Mouse (Mus musculus) lung, postnatal 0 days (tissue): ENCODE results near the gene Kat2a. TPM values are rescaled to one million over a fixed set of nuclear protein-coding genes. Genes with fewer than 3 reads are reported as not detected.

Experiments used
- ATAC-seq: fragments of 200-750 bp; cut with Nextera tagmentation; 2 replicates; pipeline ENCODE4 v1.8.0; 2017; ENCODE audit warnings: moderate library complexity
- DNase-seq: peaks from one replicate; pipeline ENCODE4 v3.0.0-alpha.2; 2016; ENCODE audit warnings: low spot score
- H3K27ac ChIP-seq: fragments of 300-500 bp; sonication (generic); 2 replicates; pipeline ENCODE4 v1.5.1; 2014; ENCODE audit warnings: antibody characterized with exemption, mild to moderate bottlenecking, low read length, mixed read lengths
- H3K27me3 ChIP-seq: fragments of 300-500 bp; sonication (generic); replicated peaks from 2 replicates; pipeline ENCODE4 v1.6.1; 2014; ENCODE audit warnings: low read length, mixed read lengths; ENCODE audit not compliant: insufficient read depth
- H3K36me3 ChIP-seq: fragments of 300-500 bp; sonication (generic); 2 replicates; pipeline ENCODE4 v1.6.1; 2014; ENCODE audit warnings: low read length, mixed read lengths; ENCODE audit not compliant: insufficient read depth
- H3K4me1 ChIP-seq: fragments of 300-500 bp; sonication (generic); 2 replicates; pipeline ENCODE4 v1.6.1; 2014; ENCODE audit warnings: antibody characterized with exemption, low read depth, low read length, mixed read lengths; ENCODE audit not compliant: insufficient read depth
- H3K4me2 ChIP-seq: fragments of 300-500 bp; sonication (generic); replicated peaks from 2 replicates; pipeline ENCODE4 v1.6.1; 2014; ENCODE audit warnings: low read depth, mild to moderate bottlenecking, low read length, moderate library complexity, mixed read lengths
- H3K4me3 ChIP-seq: fragments of 300-500 bp; sonication (generic); 2 replicates; pipeline ENCODE4 v1.5.1; 2014; ENCODE audit warnings: low read depth, low read length
- H3K9ac ChIP-seq: fragments of 300-500 bp; sonication (generic); replicated peaks from 2 replicates; pipeline ENCODE4 v1.6.1; 2014; ENCODE audit warnings: low read depth, mild to moderate bottlenecking
- H3K9me3 ChIP-seq: fragments of 300-500 bp; sonication (generic); 2 replicates; pipeline ENCODE4 v1.6.1; 2016; ENCODE audit warnings: low read length, mixed read lengths
- CTCF ChIP-seq: IDR thresholded peaks from 2 replicates; pipeline ENCODE4 v1.5.1; 2016; ENCODE audit warnings: antibody characterized with exemption, mild to moderate bottlenecking
- EP300 ChIP-seq: IDR thresholded peaks from 2 replicates; pipeline ENCODE4 v1.6.1; 2016; ENCODE audit warnings: antibody characterized with exemption, mild to moderate bottlenecking, control low read depth
- WGBS: fragments of 180-500 bp; shearing (Covaris S2); extraction: QIAGEN DNeasy Blood & Tissue Kit; methylation state at CpG from one replicate; pipeline ENCODE4 v1.1.7; 2014; 5-methylcytosine and 5-hydroxymethylcytosine counted together
- polyA plus RNA-seq: library from polyadenylated mRNA; unstranded; fragments of >200 nt; fragmentation: Nextera tagmentation; extraction: Ambion mirVana; gene quantifications from 2 replicates; pipeline ENCODE4 v1.2.1, GENCODE M21; 2015

Gene Kat2a
- 14.2 and 14.5 TPM in 2 replicates for polyA plus RNA-seq

DNA sequence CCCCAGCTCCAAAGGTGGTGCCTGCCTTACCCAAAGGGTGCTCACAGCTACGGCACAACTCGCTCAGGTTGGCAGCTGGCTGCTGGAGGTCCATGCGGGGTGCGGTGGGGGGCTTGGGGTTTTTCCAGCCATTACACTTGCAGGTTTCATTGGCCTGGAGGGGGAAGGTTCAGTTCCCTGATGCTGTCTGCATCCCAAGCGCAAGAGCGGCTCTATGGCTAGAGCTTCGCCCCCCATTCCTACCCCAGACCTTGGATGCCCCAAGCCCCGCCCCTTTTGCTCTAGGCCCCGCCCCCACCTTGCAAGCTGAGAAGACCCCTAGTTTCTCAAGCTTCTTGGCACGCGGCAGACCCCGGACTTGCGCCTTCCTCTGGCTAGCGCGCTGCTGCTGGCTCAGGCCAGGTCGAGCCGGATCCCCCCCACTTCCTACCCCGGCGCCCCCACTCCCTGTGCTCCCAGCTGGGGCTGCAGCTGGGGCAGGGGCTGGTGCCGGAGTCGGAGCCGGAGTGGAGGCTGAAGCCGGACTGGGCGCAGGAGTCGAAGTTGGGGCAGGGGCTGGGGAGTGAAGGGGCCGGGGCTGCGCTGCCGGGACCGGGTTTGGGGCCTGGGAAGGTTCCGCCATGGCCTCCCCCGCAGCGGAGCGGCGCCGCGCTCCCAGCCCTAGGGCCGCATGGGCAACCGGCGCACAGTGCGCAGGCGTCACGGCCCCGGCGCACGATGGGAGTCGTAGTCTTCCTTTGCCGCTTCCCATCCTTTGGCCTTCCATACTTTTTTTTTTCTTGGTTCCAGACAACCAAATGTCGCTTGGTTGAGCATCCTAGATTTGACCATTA, at the start of gene Kat2a:
Gene Kat2a, minus strand, starts transcription at position 683 of the 833 bp plus-strand sequence.
- peak within 1 kb of the TSS; percentile 99 for H3K4me2 ChIP-seq
- TF ChIP-seq EP300, result no peak
- TF ChIP-seq CTCF, result no peak
- ATAC-seq (peak; percentile 90), DNase-seq (peak; percentile 88)
- H3K4me1 ChIP-seq, result peaks cover 16% of the 10 kb centered on the region; the same call in 1 of the 2 replicates
- no peaks in the 10 kb centered on the region for H3K27me3 ChIP-seq
- H3K9me3 ChIP-seq, result no peaks in the 10 kb centered on the region
- peak within 1 kb of the TSS; percentile 80 for H3K4me3 ChIP-seq
- WGBS, result 3% methylated on average over 43 of the region's 48 CpGs
- H3K36me3 ChIP-seq, result peaks cover 21% of the 10 kb centered on the region; the same call in 1 of the 2 replicates
- H3K27ac ChIP-seq, result 0 out of 2 replicates have a peak within 1 kb of the TSS, but pooled peaks have one; percentile 62
- peak within 1 kb of the TSS; percentile 64 for H3K9ac ChIP-seq

DNA sequence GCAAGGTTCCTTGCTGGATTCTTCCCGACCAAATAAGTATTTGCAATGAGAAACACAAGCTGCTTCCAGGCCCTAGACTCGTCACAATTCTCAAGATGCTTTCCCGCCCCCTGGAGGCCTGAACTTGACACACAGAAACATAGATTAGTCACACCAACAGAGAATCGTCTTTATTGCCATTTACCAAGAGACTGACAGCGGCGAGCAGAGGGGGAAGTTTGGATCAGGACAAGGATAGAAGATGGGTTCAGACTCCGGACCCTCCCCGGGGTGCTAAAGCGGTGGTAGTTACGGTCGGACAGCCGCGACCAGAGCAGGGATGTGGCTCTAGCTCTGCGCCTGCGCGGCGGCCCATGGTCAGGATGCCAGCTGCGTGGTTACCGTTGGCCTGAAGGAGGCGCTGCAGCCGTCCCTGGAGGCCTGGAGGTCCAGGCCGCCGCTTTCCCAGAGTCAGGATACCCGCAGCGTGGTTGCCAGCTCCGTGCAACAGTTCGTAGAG, 49.3 kb upstream of the Kat2a start:
- WGBS, result under 1% methylated on average over 27 of the region's 27 CpGs
- Histone ChIP-seq H3K9ac (no peak overlapping the region), H3K27ac (no peak overlapping the region), H3K4me2 (peak overlapping the region; percentile 62), H3K9me3 (no peaks in the 10 kb centered on the region), H3K36me3 (no peaks in the 10 kb centered on the region), H3K4me3 (peak overlapping the region; percentile 38), H3K4me1 (no peaks in the 10 kb centered on the region), H3K27me3 (peaks cover 13% of the 10 kb centered on the region)
- DNase-seq (peak; percentile 89), ATAC-seq (peak; percentile 79)
- TF ChIP-seq EP300 (no peak), CTCF (peak; percentile 75)

DNA sequence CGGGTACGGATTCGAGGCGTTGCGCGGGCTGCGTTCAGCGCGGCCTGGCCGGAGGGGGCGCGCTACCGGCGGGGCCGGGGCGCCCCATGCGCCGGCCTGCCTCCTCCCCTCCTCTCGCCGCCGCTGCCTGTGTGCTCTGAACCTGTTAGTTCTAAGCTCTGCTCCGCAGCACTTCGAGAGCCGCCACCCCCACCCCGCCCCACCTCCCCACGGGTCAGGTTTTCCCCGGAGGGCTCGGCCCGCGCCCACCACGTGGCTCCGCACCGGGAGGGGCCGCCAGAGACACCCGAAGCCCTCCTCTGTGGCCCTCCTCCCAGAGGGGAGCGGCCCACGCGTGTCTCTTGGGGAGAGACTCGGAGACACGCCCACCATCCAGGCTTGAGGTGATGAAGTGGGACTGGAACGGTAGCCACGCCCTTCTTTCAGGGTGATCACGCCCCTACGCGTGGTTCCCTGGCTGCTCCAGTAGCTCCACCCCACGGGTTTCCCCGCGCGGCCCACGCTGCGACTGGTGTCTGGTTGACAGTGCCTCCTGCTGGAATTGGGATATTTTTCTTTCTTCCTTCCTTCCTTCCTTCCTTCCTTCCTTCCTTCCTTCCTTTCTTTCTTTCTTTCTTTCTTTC, 47.5 kb upstream of the Kat2a start, which contains the start of gene Kcnh4:
Gene Kcnh4, minus strand, starts transcription at position 332 of the 623 bp plus-strand sequence.
- H3K4me1 ChIP-seq, result no peaks in the 10 kb centered on the region
- ATAC-seq, result peak; percentile 47
- peaks cover 13% of the 10 kb centered on the region for H3K27me3 ChIP-seq
- no peak within 1 kb of the TSS for H3K9ac ChIP-seq
- no peak for TF ChIP-seq EP300
- peak; percentile 40 for TF ChIP-seq CTCF
- DNase-seq, result peak; percentile 69
- no peak within 1 kb of the TSS for H3K27ac ChIP-seq
- H3K4me3 ChIP-seq, result no peak within 1 kb of the TSS
- H3K4me2 ChIP-seq, result peak within 1 kb of the TSS; percentile 48
- no peaks in the 10 kb centered on the region for H3K9me3 ChIP-seq
- WGBS, result 1% methylated on average over 28 of the region's 51 CpGs
- no peaks in the 10 kb centered on the region for H3K36me3 ChIP-seq

DNA sequence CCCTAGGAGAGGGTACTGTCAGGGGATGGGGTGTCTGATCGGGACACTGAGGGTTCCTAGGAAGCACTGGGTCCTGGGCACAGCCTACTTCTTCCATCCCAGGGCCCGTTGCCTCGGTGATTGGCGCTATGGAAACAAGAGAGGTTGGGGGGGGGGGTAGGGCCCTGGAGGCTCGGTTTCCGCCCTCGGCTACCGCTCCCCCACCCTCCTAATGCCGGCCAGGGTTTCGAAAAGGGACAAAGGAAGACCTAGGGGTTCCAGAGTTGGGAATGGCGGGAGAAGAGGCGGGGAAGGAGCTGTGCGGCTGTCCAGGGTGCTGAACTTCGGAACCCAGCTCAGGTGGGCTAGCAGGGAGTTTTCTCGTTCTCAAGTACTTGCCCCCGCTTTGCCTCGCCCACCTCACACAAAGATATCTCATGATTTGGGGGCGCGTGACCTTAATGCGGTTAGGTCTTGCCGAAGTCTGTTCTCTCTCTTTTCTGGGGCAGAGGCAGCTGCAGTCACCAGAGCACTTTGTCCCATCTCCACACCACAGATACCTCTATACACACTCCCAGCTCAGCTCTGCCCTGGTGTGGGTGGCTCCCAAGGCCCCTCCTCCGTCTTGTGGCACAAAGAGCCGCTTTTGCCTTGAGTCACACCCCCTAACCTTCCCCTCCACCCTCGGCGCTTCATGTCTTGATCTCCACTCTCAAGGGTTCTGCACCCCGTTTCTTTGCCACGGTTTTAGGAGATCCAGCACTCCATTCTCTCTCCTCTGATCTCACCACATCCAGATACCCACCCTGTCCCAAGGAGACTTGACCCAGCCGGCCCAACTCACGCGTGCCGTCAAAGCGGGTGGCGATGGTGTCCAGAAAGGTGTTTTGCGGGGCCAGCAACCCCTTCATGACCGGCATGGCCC, 46.7 kb upstream of the Kat2a start:
- peaks cover 13% of the 10 kb centered on the region for H3K27me3 ChIP-seq
- no peak overlapping the region for H3K27ac ChIP-seq
- H3K9me3 ChIP-seq, result no peaks in the 10 kb centered on the region
- no peak overlapping the region for H3K9ac ChIP-seq
- H3K4me1 ChIP-seq, result no peaks in the 10 kb centered on the region
- no peaks in the 10 kb centered on the region for H3K36me3 ChIP-seq
- 3% methylated on average over 34 of the region's 35 CpGs for WGBS
- peak; percentile 58 for DNase-seq
- H3K4me3 ChIP-seq, result no peak overlapping the region
- no peak for ATAC-seq
- TF ChIP-seq CTCF (no peak), EP300 (no peak)
- peak overlapping the region; percentile 48 for H3K4me2 ChIP-seq

DNA sequence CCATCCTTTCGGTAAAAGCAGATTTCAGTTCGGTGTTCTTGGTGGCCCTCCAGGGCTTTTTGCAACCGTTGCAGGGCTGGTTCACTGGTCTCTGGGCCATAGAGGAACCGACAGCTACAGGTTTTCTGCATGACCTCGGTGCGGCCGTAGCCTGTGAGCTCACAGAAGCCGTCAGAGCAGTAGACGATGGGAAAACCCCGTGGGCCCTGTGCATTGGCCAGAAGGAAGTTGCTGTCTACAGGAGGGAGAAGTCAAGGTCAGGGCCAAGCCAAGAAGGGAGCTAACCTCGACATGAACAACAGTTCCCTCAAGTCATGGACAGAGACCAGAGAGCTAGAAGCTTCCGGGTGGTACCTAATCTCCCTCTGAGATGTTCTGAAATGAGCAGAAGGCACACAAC, 45.3 kb upstream of the Kat2a start:
- TF ChIP-seq EP300, result no peak
- TF ChIP-seq CTCF, result no peak
- DNase-seq, result no peak
- Histone ChIP-seq H3K4me1 (no peaks in the 10 kb centered on the region), H3K27ac (no peak overlapping the region), H3K9ac (no peak overlapping the region), H3K9me3 (no peaks in the 10 kb centered on the region), H3K36me3 (no peaks in the 10 kb centered on the region), H3K4me2 (no peak overlapping the region), H3K27me3 (peaks cover 13% of the 10 kb centered on the region), H3K4me3 (no peak overlapping the region)
- no peak for ATAC-seq
- 79% methylated on average over 12 of the region's 12 CpGs for whole genome bisulfite sequencing
